Mouse (Mus musculus) liver, embryonic 12.5 days (tissue): Measurements from ENCODE around the gene Pdlim1. TPM values are rescaled to one million over a fixed set of nuclear protein-coding genes. Genes with fewer than 3 reads are reported as not detected.

ENCODE experiments used
- ATAC-seq: fragments of 200-750 bp; cut with Nextera tagmentation; 2 replicates; pipeline ENCODE4 v1.8.0; 2017; ENCODE audit warnings: moderate number of reproducible peaks, mild to moderate bottlenecking, moderate library complexity
- H3K27ac ChIP-seq: fragments of 300-500 bp; sonication (generic); 2 replicates; pipeline ENCODE4 v1.5.1; 2016; ENCODE audit warnings: mild to moderate bottlenecking
- H3K27me3 ChIP-seq: fragments of 300-500 bp; sonication (generic); replicated peaks from 2 replicates; pipeline ENCODE4 v1.6.1; 2016; ENCODE audit warnings: mild to moderate bottlenecking, moderate library complexity
- H3K36me3 ChIP-seq: fragments of 300-500 bp; sonication (generic); 2 replicates; pipeline ENCODE4 v1.6.1; 2016; ENCODE audit warnings: mild to moderate bottlenecking, moderate library complexity
- H3K4me1 ChIP-seq: fragments of 300-500 bp; sonication (generic); 2 replicates; pipeline ENCODE4 v1.6.1; 2016
- H3K4me2 ChIP-seq: fragments of 300-500 bp; sonication (generic); 2 replicates; pipeline ENCODE4 v1.6.1; 2016; ENCODE audit warnings: mild to moderate bottlenecking, moderate library complexity
- H3K4me3 ChIP-seq: fragments of 300-500 bp; sonication (generic); 2 replicates; pipeline ENCODE4 v1.5.1; 2016; ENCODE audit warnings: mild to moderate bottlenecking, moderate library complexity
- H3K9ac ChIP-seq: fragments of 300-500 bp; sonication (generic); 2 replicates; pipeline ENCODE4 v1.6.1; 2016; ENCODE audit warnings: mild to moderate bottlenecking, moderate library complexity
- H3K9me3 ChIP-seq: fragments of 300-500 bp; sonication (generic); replicated peaks from 2 replicates; pipeline ENCODE4 v1.6.1; 2016; ENCODE audit warnings: mild to moderate bottlenecking, moderate library complexity
- WGBS: fragments of 180-500 bp; shearing (Covaris S2); methylation state at CpG from one replicate; pipeline ENCODE4 v1.1.7; 2016; ENCODE audit not compliant: insufficient replicate concordance; 5-methylcytosine and 5-hydroxymethylcytosine counted together
- polyA plus RNA-seq: library from polyadenylated mRNA; unstranded; fragments of >200 nt; fragmentation: Nextera tagmentation; extraction: Ambion mirVana; gene quantifications from 2 replicates; pipeline ENCODE4 v1.2.1, GENCODE M21; 2016

Gene Pdlim1
- polyA plus RNA-seq, 1 experiment from 2014 or later = 82.3 TPM

DNA sequence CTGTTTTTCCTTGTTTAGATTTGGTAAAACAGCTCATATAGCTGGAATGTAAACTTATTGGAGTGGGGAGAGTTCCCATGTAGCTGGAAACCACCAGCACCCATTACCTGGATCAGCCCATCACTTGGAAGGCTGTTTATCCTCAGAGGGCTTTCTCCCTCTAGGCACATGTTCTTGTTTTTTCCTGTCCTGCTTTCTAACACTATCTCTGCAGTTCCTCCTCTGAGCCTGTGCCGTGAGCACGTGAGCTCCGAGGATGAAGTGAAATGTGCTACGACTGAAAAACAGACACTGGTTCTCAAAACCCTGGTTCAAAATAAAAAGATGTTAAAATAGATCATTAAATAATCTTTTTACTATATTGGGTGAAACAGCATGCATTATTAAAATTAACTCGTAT lies 30.8 kb upstream of the Pdlim1 start:
- no peak for ATAC-seq
- H3K4me1 ChIP-seq = peaks cover 59% of the 10 kb centered on the region
- H3K36me3 ChIP-seq = peaks cover 16% of the 10 kb centered on the region
- no peak overlapping the region for H3K9ac ChIP-seq
- WGBS = 50% methylated on average over 5 of the region's 5 CpGs
- no peaks in the 10 kb centered on the region for H3K27me3 ChIP-seq
- no peak overlapping the region for H3K4me2 ChIP-seq
- no peak overlapping the region for H3K27ac ChIP-seq
- no peaks in the 10 kb centered on the region for H3K9me3 ChIP-seq
- no peak overlapping the region for H3K4me3 ChIP-seq

GRCm38 (mm10) chr19:40299983-40300759 lies 28.5 kb upstream of the Pdlim1 start:
- 64% methylated on average over 12 of the region's 12 CpGs for WGBS
- Histone ChIP-seq H3K9ac (no peak overlapping the region), H3K27me3 (no peaks in the 10 kb centered on the region), H3K36me3 (peaks cover 16% of the 10 kb centered on the region), H3K4me3 (no peak overlapping the region), H3K4me1 (peaks cover 71% of the 10 kb centered on the region), H3K9me3 (no peaks in the 10 kb centered on the region), H3K27ac (no peak overlapping the region), H3K4me2 (no peak overlapping the region)
- no peak for ATAC-seq

DNA sequence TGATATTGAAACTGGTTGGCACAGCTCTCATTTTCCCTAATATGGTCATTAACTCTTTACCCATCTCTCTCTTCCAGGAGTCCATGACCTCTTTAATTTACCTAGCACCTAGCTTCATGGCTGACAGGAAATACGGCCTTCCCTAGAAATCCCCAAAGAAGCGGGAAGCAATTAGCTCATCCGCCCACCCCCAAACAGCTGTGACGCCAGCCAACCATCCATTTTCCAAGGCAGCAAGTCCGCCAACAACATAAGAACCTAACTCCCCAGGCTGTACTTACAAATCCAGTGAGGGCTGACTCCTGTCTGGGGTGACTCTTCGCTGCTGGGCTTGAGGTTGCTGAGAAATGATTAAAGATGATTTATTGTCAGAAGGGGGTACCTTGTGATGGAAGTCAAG lies 27.5 kb upstream of the Pdlim1 start:
- Histone ChIP-seq H3K4me2 (peak overlapping the region; percentile 57; the same call in 1 of the 2 replicates), H3K27me3 (no peaks in the 10 kb centered on the region), H3K27ac (0 out of 2 replicates have a peak overlapping the region, but pooled peaks have one; percentile 88), H3K4me3 (no peak overlapping the region), H3K36me3 (peaks cover 16% of the 10 kb centered on the region), H3K9ac (no peak overlapping the region), H3K9me3 (no peaks in the 10 kb centered on the region), H3K4me1 (peaks cover 69% of the 10 kb centered on the region)
- WGBS = 82% methylated on average over 6 of the region's 6 CpGs
- ATAC-seq = no peak

DNA sequence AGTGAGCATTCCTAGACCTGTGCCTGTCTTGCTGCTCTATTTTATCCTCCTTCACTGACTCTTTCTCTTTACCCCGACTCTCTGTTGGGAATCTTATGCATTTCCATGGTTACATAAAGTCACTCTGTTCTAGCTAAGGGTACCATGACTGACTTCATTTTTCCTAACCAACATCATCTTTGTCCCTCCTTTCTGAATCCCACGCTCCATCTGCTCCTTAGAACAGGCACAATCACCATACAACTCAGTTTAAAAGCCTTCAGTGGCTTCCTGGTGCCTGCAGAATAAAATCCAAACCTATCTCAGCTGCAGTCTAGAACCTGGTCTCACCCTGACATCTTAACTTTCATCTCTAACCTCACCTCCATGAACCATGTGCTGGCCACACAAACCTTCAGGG lies 26.9 kb upstream of the Pdlim1 start:
- H3K36me3 ChIP-seq = peaks cover 16% of the 10 kb centered on the region
- H3K4me3 ChIP-seq = peak overlapping the region; percentile 14; the same call in 1 of the 2 replicates
- peak overlapping the region; percentile 88 for H3K27ac ChIP-seq
- H3K9me3 ChIP-seq = no peaks in the 10 kb centered on the region
- no peak for ATAC-seq
- H3K27me3 ChIP-seq = no peaks in the 10 kb centered on the region
- H3K9ac ChIP-seq = peak overlapping the region; percentile 33; the same call in 1 of the 2 replicates
- peaks cover 67% of the 10 kb centered on the region for H3K4me1 ChIP-seq
- H3K4me2 ChIP-seq = peak overlapping the region; percentile 57
- 77% methylated on average over 2 of the region's 2 CpGs for WGBS

DNA sequence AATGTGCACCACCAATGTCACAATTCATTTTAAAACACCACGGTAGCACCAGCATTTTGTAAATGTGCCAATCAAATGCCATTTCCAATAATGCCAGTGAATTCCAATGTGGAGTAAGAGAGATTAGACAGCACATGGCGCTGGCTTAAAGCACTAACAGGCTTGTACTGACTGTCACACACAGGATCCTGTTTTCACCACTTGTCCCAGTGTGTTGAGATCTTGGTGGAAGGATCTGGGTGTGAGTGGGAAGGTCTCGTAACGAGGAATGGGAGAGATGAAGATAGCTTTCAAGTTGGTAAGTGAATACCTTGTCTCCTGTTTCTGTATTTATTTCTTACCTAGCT lies 26.1 kb upstream of the Pdlim1 start:
- peak overlapping the region; percentile 33 for H3K9ac ChIP-seq
- ATAC-seq = peak; percentile 53
- H3K4me2 ChIP-seq = peak overlapping the region; percentile 57
- H3K27ac ChIP-seq = peak overlapping the region; percentile 88
- WGBS = 41% methylated on average over 4 of the region's 4 CpGs
- peaks cover 16% of the 10 kb centered on the region for H3K36me3 ChIP-seq
- no peaks in the 10 kb centered on the region for H3K27me3 ChIP-seq
- H3K4me3 ChIP-seq = peak overlapping the region; percentile 14; the same call in 1 of the 2 replicates
- no peaks in the 10 kb centered on the region for H3K9me3 ChIP-seq
- peaks cover 60% of the 10 kb centered on the region for H3K4me1 ChIP-seq

DNA sequence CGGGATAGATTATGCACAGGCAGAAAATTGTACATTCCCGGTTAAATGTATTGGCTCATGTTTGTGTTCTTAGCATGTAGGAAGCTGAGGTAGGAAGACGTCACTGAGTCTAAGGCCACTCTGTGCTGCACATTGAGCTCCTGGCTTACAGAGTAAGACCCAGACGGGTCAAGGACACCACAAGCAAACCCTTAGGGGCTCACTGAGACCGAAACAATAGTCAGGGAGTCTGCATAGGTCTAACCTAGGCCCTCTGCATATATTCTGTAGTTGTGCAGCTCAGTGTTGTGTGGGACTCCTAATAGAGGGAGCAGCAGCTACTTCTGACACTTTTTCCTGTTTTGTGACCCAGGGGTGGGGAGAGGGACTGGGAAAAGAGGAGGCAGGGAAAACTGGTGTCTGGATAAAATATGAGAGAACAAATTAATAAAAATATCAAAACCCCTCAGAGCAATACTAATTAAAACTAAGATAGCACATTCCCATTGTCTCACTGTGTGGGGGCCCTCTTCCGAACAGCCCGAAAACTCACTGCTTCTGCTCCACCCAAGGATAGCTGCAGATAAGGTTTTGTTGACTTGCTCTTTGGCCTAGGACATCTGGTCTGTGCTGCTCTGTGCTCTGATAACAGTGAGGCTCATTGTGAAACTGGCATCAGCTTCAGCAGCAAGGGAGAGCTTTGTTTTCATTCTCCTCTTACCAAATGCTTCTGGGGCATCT lies 25.6 kb upstream of the Pdlim1 start:
- Histone ChIP-seq H3K9ac (peak overlapping the region; percentile 55), H3K27ac (peak overlapping the region; percentile 88), H3K4me3 (0 out of 2 replicates have a peak overlapping the region, but pooled peaks have one; percentile 14), H3K27me3 (no peaks in the 10 kb centered on the region), H3K36me3 (peaks cover 16% of the 10 kb centered on the region), H3K4me1 (peaks cover 60% of the 10 kb centered on the region), H3K4me2 (peak overlapping the region; percentile 57), H3K9me3 (no peaks in the 10 kb centered on the region)
- peak; percentile 99 for ATAC-seq
- 39% methylated on average over 7 of the region's 7 CpGs for WGBS

DNA sequence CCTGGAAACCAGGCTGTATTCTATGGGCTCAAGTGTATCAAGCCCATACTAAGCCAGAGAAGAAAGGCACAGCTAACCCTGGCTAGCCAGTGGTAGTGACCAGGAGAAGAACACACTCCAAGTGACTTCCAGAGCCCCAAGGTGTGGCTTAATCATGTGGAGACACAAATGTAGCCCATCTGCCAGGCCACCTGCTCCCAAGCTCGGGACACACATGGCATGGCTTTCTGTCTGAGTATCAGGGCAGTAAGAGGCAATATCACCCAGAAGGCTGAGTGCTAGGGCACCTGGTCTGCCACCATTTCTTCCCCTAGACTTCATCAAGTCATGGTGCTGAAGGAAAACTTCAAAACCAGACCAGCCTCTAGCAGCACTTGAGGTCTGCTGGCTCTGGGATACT lies 22.6 kb upstream of the Pdlim1 start:
- peaks cover 46% of the 10 kb centered on the region for H3K4me1 ChIP-seq
- 51% methylated on average over 1 of the region's 1 CpGs for WGBS
- no peaks in the 10 kb centered on the region for H3K27me3 ChIP-seq
- no peak overlapping the region for H3K4me2 ChIP-seq
- no peak for ATAC-seq
- H3K9ac ChIP-seq = no peak overlapping the region
- H3K36me3 ChIP-seq = no peaks in the 10 kb centered on the region
- no peak overlapping the region for H3K4me3 ChIP-seq
- no peak overlapping the region for H3K27ac ChIP-seq
- no peaks in the 10 kb centered on the region for H3K9me3 ChIP-seq

DNA sequence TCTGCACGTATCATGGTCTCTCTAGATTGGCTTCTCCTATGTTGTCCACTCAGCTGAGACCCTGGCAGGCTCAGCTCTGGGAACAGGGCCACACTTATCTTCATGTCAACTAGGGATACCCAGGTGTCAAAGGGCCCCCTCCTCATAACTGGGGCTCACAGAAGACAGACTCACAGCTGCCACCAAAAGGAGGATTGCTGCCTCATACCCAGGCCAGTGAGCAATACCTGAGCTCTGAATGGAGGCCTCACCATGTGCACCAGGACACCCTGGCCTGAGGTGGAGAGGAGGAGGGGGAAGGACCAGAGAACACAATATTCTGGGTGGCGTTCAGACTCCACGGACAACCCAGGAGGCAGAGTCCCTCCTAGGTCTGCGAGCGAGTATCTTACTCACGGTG lies 22.1 kb upstream of the Pdlim1 start:
- H3K9me3 ChIP-seq = no peaks in the 10 kb centered on the region
- 85% methylated on average over 6 of the region's 6 CpGs for WGBS
- no peak overlapping the region for H3K4me2 ChIP-seq
- no peak for ATAC-seq
- H3K27me3 ChIP-seq = no peaks in the 10 kb centered on the region
- no peaks in the 10 kb centered on the region for H3K36me3 ChIP-seq
- H3K4me3 ChIP-seq = no peak overlapping the region
- H3K27ac ChIP-seq = no peak overlapping the region
- no peak overlapping the region for H3K9ac ChIP-seq
- peaks cover 42% of the 10 kb centered on the region for H3K4me1 ChIP-seq

GRCm38 (mm10) chr19:40290099-40290724 lies 18.6 kb upstream of the Pdlim1 start:
- no peak for ATAC-seq
- Histone ChIP-seq H3K4me3 (no peak overlapping the region), H3K27ac (no peak overlapping the region), H3K4me2 (no peak overlapping the region), H3K4me1 (peaks cover 6% of the 10 kb centered on the region), H3K27me3 (no peaks in the 10 kb centered on the region), H3K9me3 (no peaks in the 10 kb centered on the region), H3K36me3 (no peaks in the 10 kb centered on the region), H3K9ac (no peak overlapping the region)
- 81% methylated on average over 6 of the region's 6 CpGs for WGBS

- Histone ChIP-seq H3K27me3 (no peaks in the 10 kb centered on the region), H3K4me1 (no peaks in the 10 kb centered on the region), H3K27ac (no peak overlapping the region), H3K9ac (no peak overlapping the region), H3K9me3 (no peaks in the 10 kb centered on the region), H3K4me2 (no peak overlapping the region), H3K36me3 (no peaks in the 10 kb centered on the region), H3K4me3 (no peak overlapping the region)
- WGBS = 83% methylated on average over 9 of the region's 9 CpGs
- ATAC-seq = no peak
Observed at GRCm38 (mm10) chr19:40288415-40288814, 16.8 kb upstream of the Pdlim1 start.

DNA sequence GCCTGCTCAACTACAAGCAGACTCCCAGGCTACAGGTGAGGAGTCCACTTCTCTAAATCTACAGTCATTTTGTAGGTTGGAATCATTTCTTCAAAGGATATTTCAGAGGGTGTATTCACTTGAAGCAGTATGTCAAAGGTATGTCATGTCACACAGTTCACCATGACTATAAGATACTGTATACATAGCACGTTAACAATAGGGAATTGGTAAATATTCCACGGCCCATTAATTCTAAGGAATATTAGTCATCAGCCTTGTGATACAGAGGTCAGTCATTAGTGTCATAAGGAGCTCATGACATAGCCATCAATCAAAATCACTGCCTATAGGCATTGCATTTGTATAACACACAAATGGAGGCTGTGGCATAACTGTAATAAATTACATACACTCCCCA lies 13.1 kb upstream of the Pdlim1 start:
- Histone ChIP-seq H3K9ac (no peak overlapping the region), H3K4me2 (no peak overlapping the region), H3K27ac (no peak overlapping the region), H3K36me3 (no peaks in the 10 kb centered on the region), H3K27me3 (no peaks in the 10 kb centered on the region), H3K9me3 (no peaks in the 10 kb centered on the region), H3K4me1 (no peaks in the 10 kb centered on the region), H3K4me3 (no peak overlapping the region)
- WGBS = 76% methylated on average over 2 of the region's 2 CpGs
- ATAC-seq = no peak

GRCm38 (mm10) chr19:40283415-40283814 lies 11.8 kb upstream of the Pdlim1 start:
- H3K27ac ChIP-seq = no peak overlapping the region
- no peak overlapping the region for H3K9ac ChIP-seq
- no peak for ATAC-seq
- H3K4me3 ChIP-seq = no peak overlapping the region
- no peaks in the 10 kb centered on the region for H3K4me1 ChIP-seq
- no peaks in the 10 kb centered on the region for H3K27me3 ChIP-seq
- H3K4me2 ChIP-seq = no peak overlapping the region
- 45% methylated on average over 2 of the region's 2 CpGs for WGBS
- H3K36me3 ChIP-seq = no peaks in the 10 kb centered on the region
- H3K9me3 ChIP-seq = no peaks in the 10 kb centered on the region
